Mouse (Mus musculus) central nervous system, embryonic 18 days (tissue): Measurements from ENCODE around the gene Mrto4. TPM values are rescaled to one million over a fixed set of nuclear protein-coding genes. Genes with fewer than 3 reads are reported as not detected.

Source experiments
- polyA plus RNA-seq: library from polyadenylated mRNA; depleted of rRNA; stranded (reverse); fragments of >200 nt; gene quantifications from 2 replicates; pipeline ENCODE4 v1.2.3, GENCODE M21; 2012; rRNA removed

The Mrto4 gene
- polyA plus RNA-seq, result 55.8 and 64.6 TPM in 2 replicates

DNA sequence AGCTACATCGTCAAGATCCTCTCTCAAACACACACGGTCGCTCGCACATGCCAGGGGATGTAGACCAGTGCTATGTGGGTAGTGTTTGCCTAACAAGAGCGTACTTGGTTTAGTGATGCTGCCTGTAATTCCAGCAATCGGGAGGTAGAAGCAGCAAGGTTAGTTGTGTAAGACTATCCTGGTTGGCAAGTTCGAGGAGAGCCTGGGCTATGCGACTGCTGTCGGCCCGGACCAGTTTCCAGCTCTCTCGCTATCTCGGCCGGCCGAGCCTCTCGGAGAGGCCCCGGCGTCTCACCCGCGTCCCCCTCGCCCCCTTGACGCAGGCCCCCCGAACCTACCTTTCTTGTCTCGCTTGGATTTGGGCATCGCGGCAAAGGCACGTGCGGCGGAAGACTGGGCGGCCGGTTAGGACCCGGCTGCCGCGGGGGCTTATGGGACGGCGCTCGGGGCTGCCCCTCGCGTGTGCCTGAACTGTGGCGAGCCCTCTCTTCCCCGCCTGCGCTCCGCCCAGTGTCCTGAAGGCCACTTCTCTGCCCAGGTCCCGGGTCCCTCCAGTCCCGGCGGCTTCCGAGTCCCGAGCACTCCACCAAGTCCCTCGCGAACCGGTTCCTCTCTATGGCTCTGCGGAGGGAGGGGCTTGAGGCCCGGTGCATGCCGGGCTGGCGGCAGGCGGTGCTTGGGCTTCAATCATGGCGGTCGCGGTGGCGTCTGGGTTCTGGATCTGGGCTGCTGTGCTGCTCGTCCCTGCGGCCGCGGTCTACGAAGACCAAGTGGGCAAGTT lies at the start of gene Mrto4, which contains the start of the genes Emc1 and Ubr4:
Mrto4 (minus strand) TSS at position 646 of the 781 bp plus-strand sequence.
Emc1 (plus strand) TSS at position 657 of the 781 bp plus-strand sequence.
Ubr4 (plus strand) TSS at position 679 of the 781 bp plus-strand sequence.

DNA sequence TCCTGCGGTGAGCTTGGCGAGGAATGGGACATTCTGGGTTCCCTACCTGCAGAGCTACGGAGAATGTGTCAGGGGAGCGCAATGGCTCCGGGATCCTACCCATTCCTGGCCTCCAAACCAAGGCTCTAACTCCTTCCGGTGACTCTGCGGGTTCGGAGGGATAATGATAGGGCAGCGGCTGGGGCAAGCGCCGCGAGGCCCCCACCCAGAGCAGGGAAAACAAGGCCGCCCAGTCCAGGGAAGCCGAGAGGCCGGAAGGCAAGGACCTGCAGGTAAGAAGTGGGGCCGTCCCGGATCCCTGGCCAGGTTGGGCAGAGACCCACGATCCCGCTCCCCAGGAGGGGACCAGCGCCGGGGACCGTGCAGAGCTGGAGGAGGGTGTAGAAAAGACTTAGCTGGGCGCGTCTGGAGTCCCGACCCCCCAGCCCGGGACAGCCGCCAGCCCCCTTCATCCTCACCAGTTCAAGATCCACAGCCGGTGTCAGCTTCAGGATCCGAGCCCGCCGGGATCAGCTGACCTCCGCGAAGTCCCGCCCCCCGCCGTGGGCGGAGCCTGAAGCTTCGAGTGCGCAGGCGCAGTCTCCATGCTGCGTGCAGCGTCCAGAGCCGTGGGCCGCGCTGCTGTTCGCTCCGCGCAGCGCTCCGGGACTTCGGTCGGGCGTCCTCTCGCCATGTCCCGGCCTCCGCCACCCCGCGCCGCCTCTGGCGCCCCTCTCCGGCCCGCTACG lies 42.0 kb downstream of the Mrto4 start, which contains the start of the genes Pqlc2 and Akr7a5:
Pqlc2 (minus strand) TSS at position 538 of the 728 bp plus-strand sequence.
Akr7a5 (plus strand) TSS at position 574 of the 728 bp plus-strand sequence.

Other genes with a start within 250 kb of the Mrto4 start
- gene Minos1, start 221.5 kb downstream of the Mrto4 start, polyA plus RNA-seq, result 180 and 183 TPM in 2 replicates
- gene Capzb, start 159.7 kb downstream of the Mrto4 start, polyA plus RNA-seq, result 154 and 170 TPM in 2 replicates
- gene Pqlc2, start 41.9 kb downstream of the Mrto4 start, polyA plus RNA-seq, result 20.0 and 20.4 TPM in 2 replicates
- gene Akr7a5, start 41.8 kb downstream of the Mrto4 start, polyA plus RNA-seq, result 12.2 and 12.5 TPM in 2 replicates
- gene Emc1, start within 50 bp of the Mrto4 start, polyA plus RNA-seq, result 58.3 and 62.0 TPM in 2 replicates
- 186 and 187 TPM in 2 replicates for gene Ubr4, start within 50 bp of the Mrto4 start, polyA plus RNA-seq
- gene Iffo2, start 178.0 kb upstream of the Mrto4 start, polyA plus RNA-seq, result 9.9 and 10.6 TPM in 2 replicates